ENCODE assay signal across 19 mouse cellular contexts in the genomic region with DNA sequence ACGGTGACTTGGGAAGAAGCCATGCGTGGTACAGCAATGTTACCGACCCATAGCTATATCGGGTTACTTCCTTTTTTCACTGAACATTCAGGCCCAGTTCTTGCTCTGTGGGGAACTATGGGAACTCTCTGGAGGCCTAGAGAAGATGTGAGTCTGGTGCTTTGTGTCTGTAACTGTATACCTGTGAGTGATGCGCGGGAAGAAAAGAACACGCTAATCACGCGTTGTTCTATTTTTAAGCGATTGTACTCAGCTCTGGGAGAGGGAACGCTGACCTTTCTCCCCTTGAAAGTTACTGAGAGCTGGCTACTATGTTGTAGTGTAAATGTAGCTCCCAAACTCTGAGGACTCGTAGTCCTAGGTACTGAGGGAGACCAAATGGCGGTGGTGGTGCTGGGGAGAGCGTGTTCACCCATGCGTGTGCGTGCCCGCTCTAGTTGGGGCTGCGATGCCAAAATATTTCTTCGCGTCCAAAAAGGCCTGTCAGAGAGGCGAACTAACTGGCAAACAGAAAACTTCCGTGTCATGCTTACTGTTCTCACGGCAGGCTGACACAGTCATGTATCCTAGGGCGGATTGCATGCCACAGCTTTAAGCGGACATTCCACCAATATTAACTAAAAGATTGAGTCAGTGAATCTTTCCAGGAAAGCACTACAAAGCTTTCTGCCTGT. TPM values are rescaled to one million over a fixed set of nuclear protein-coding genes. Genes with fewer than 3 reads are reported as not detected.
DNase-seq lines count a peak whose midpoint lies in the region; ATAC-seq and TF ChIP-seq lines count a peak whose summit lies in the region.
"Had no signal": no experiment of that assay in that cellular context is flagged by ENCODE, and none has a peak within 500 bp of the region (broad histone marks: within the 10 kb centered on the region; RNA-seq: fewer than 3 reads in every experiment).

No protein-coding gene starts in this region.

- no peak for ATAC-seq in heart, embryonic 13.5 days (ENCODE audit: extremely low read depth, insufficient number of reproducible peaks, low FRiP score, low TSS enrichment)
- ATAC-seq: forebrain, embryonic 14.5 days; intestine, embryonic 16.5 days; midbrain, embryonic 16.5 days had no signal

- no peaks in the 10 kb centered on the region for H3K79me2 ChIP-seq in heart, adult 2 months (replicated peaks; ENCODE audit: control insufficient read depth, insufficient read depth, low read length)

- no peaks in the 10 kb centered on the region for H3K27me3 ChIP-seq in heart, adult 2 months (ENCODE audit: control insufficient read depth, insufficient read depth, low read length)
- H3K27me3 ChIP-seq in heart, embryonic 13.5 days (replicated peaks) = no peaks in the 10 kb centered on the region
- H3K27me3 ChIP-seq: hindbrain, embryonic 15.5 days had no signal

- peak; percentile 21 to 30 for DNase-seq in heart, adult 2 months
- DNase-seq in heart, postnatal 25 days (ENCODE audit: low spot score) = no peak
- DNase-seq in A20 (ENCODE audit: low read depth, low spot score) (peak; percentile 76), adipocyte (ENCODE audit: low spot score) (no peak)
- DNase-seq in Muller cell, postnatal 12 days (ENCODE audit: inconsistent ontology term) = peak; percentile 83
- no peak for DNase-seq in frontal cortex, postnatal 36 days (ENCODE audit: low spot score in 2 of 2)
- DNase-seq: adrenal gland, postnatal 25 days; cerebellum, adult 9-10 months; embryo, embryonic 11 days; layer of hippocampus, postnatal 36 days; liver; lung, adult 18-20 months had no signal

- WGBS in heart, adult 2 months = 69% methylated on average over 25 of the region's 25 CpGs
- WGBS in heart, embryonic 13.5 days = 71% methylated on average over 25 of the region's 25 CpGs

- H3K9ac ChIP-seq in heart, adult 2 months (ENCODE audit: low read depth, low read length) = no peak overlapping the region
- H3K9ac ChIP-seq in heart, embryonic 13.5 days = no peak overlapping the region
- H3K9ac ChIP-seq: hindbrain, embryonic 15.5 days had no signal

- peak overlapping the region; percentile 28 for H3K27ac ChIP-seq in heart, adult 2 months
- H3K27ac ChIP-seq in heart, embryonic 13.5 days (replicated peaks) = peak overlapping the region; percentile 64
- H3K27ac ChIP-seq: hindbrain, embryonic 15.5 days had no signal

- peaks cover 9% of the 10 kb centered on the region for H3K4me1 ChIP-seq in heart, adult 2 months (ENCODE audit: control insufficient read depth, insufficient read depth, low read length)
- H3K4me1 ChIP-seq in heart, embryonic 13.5 days = peaks cover 61% of the 10 kb centered on the region

- H3K36me3 ChIP-seq in heart, adult 2 months (ENCODE audit: control insufficient read depth, insufficient read depth, low read length) = no peaks in the 10 kb centered on the region
- H3K36me3 ChIP-seq in heart, embryonic 13.5 days = no peaks in the 10 kb centered on the region
- H3K36me3 ChIP-seq: G1E; hindbrain, embryonic 15.5 days had no signal

- no peaks in the 10 kb centered on the region for H3K9me3 ChIP-seq in heart, embryonic 13.5 days
- H3K9me3 ChIP-seq: G1E; hindbrain, embryonic 15.5 days had no signal

- intact Hi-C loops in heart, adult 2 months (cut with DNase I) = no loop called here
- intact Hi-C loops in heart, postnatal 25 days (cut with DNase I) = no loop called here

- TF ChIP-seq POLR2A in heart, adult 2 months (IDR thresholded peaks at IDR 0.05; ENCODE audit: insufficient read depth, low read depth, low read length) = no peak

- H3K4me2 ChIP-seq in heart, embryonic 13.5 days = no peak overlapping the region
- H3K4me2 ChIP-seq: hindbrain, embryonic 15.5 days had no signal

- no peak for TF ChIP-seq EP300 in heart, adult 2 months (IDR thresholded peaks at IDR 0.05; ENCODE audit: insufficient read depth, low read depth, low read length)

- no peak overlapping the region for H3K4me3 ChIP-seq in heart, adult 2 months
- H3K4me3 ChIP-seq in heart, embryonic 13.5 days = no peak overlapping the region
- H3K4me3 ChIP-seq: erythroblast, embryonic 14.5 days; hindbrain, embryonic 15.5 days had no signal

- no peak for TF ChIP-seq CTCF in heart, adult 2 months (IDR thresholded peaks at IDR 0.05)

RNA-seq across cellular contexts. Expression of a gene that starts 42.6 kb away (rescaled TPM):
- 1 to 10 TPM; 1.6 to 1.9 TPM for total RNA-seq in heart, adult 2 months (2021)
- polyA plus RNA-seq in heart, adult 2 months (2012; rRNA removed) = 2.5 and 5.3 TPM in 2 replicates
- total RNA-seq in heart, postnatal 25 days (2021) = 1 to 10 TPM; 1.6 to 1.7 TPM
- 12.7 and 14.8 TPM in 2 replicates for polyA plus RNA-seq in heart, embryonic 13.5 days (2015; fragmentation: Nextera tagmentation; extraction: Ambion mirVana)
- polyA plus RNA-seq: erythroblast, embryonic 14.5 days; G1E had no signal

Comparison
In these comparisons a context has a peak if more than half of its experiments do, and no peak if none do; other contexts are left out.
1. DNase-seq: peak in heart, adult 2 months (2 of 2), A20 (single experiment) and Muller cell, postnatal 12 days (single experiment); none in heart, postnatal 25 days (single experiment), adipocyte (single experiment) and frontal cortex, postnatal 36 days (0 of 2).